Mouse (Mus musculus): ENCODE measurements around the gene Wnk4.

- TF ChIP-seq CTCF (IDR thresholded peaks at IDR 0.05; ENCODE audit: low read depth) = no peak
- TF ChIP-seq EP300 (IDR thresholded peaks at IDR 0.05; ENCODE audit: low read depth) = no peak
Observed at GRCm38 (mm10) chr11:101252941-101253340, 7.4 kb upstream of the Wnk4 start.

Measured in liver, postnatal 0 days (tissue).